Mouse (Mus musculus): ENCODE results near the gene Aspg.

- TF ChIP-seq MAFK (IDR thresholded peaks at IDR 0.05; ENCODE audit: insufficient read depth, low read depth, low read length) (no peak), HCFC1 (IDR thresholded peaks at IDR 0.05; ENCODE audit: borderline replicate concordance, insufficient read depth, low read length) (no peak), ZNF384 (IDR thresholded peaks at IDR 0.05; ENCODE audit: low read depth, low read length) (no peak; the same call in 1 of the 2 replicates), ZC3H11A (IDR thresholded peaks at IDR 0.05; ENCODE audit: borderline replicate concordance, low read depth, low read length) (no peak)
Measured at GRCm38 (mm10) chr12:112151980-112152362, 45.5 kb downstream of the Aspg start.
